Mouse (Mus musculus): ENCODE measurements at regions not wholly inside any gene's neighbourhood (a gene's known extent, or its start where the extent isn't known, plus 50 kb on each side); places are given as distances from the start of the nearest gene placed in this dataset.

- ATAC-seq (ENCODE audit: insufficient number of reproducible peaks, low FRiP score, low TSS enrichment, low read depth), result no peak
- Histone ChIP-seq H3K4me2 (replicated peaks) (no peak overlapping the region), H3K27ac (replicated peaks) (no peak overlapping the region), H3K4me1 (no peaks in the 10 kb centered on the region), H3K9ac (no peak overlapping the region), H3K36me3 (no peaks in the 10 kb centered on the region), H3K9me3 (replicated peaks) (no peaks in the 10 kb centered on the region), H3K4me3 (replicated peaks) (no peak overlapping the region), H3K27me3 (no peaks in the 10 kb centered on the region)
- WGBS, result 13% methylated on average over 6 of the region's 6 CpGs
Measured at GRCm38 (mm10) chr16:51315608-51316007, 715.4 kb upstream of the Cblb start.

DNA sequence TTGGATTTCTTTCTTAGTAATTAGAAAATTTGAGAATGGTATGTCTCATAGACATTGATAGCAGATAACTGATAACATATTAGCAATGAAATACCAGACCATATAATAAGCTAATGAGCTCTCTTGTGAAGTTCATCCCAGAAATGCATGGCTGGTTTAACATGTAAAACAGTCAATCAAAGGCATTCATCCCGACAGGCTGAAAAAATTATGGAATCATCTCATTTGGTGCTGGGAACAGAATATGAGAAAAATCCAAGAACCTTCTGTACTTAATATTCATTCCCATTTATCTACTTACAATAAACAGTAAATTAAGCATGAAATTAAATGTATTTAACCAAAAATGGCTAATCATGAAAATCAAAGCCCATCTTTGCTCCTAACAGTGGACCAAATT lies 698.8 kb upstream of the Cblb start:
- H3K9ac ChIP-seq, result no peak overlapping the region
- no peaks in the 10 kb centered on the region for H3K4me1 ChIP-seq
- H3K27ac ChIP-seq (replicated peaks), result no peak overlapping the region
- 51% methylated on average over 1 of the region's 1 CpGs for WGBS
- H3K4me3 ChIP-seq (replicated peaks), result no peak overlapping the region
- H3K9me3 ChIP-seq (replicated peaks), result no peaks in the 10 kb centered on the region
- no peaks in the 10 kb centered on the region for H3K36me3 ChIP-seq
- ATAC-seq (ENCODE audit: insufficient number of reproducible peaks, low FRiP score, low TSS enrichment, low read depth), result no peak
- no peaks in the 10 kb centered on the region for H3K27me3 ChIP-seq
- no peak overlapping the region for H3K4me2 ChIP-seq (replicated peaks)

DNA sequence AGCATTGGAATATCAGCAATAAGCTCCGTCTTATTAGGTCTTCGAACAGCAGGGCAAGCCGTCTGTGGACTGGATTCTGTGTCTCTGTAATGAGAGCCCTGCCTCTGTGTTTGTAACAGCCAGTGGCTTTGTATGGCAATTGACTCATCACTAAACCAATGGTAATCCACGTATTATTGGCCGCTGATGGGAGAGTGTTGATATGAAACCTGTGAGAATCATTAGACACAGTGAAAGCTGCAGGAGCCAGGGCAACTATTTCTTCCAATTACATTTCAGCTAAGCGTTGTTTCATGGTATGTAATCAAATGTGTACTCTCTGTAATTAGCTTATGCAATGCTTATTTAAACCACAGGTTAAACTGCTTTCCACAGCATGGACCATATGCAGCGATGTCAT lies 696.1 kb upstream of the Cblb start:
- Histone ChIP-seq H3K9me3 (replicated peaks) (no peaks in the 10 kb centered on the region), H3K9ac (no peak overlapping the region), H3K4me1 (no peaks in the 10 kb centered on the region), H3K4me2 (replicated peaks) (no peak overlapping the region), H3K27ac (replicated peaks) (no peak overlapping the region), H3K4me3 (replicated peaks) (no peak overlapping the region), H3K36me3 (no peaks in the 10 kb centered on the region), H3K27me3 (no peaks in the 10 kb centered on the region)
- no peak for ATAC-seq (ENCODE audit: insufficient number of reproducible peaks, low FRiP score, low TSS enrichment, low read depth)
- 86% methylated on average over 7 of the region's 7 CpGs for WGBS

GRCm38 (mm10) chr16:51347120-51347519 lies 683.9 kb upstream of the Cblb start:
- Histone ChIP-seq H3K9me3 (replicated peaks) (no peaks in the 10 kb centered on the region), H3K27me3 (no peaks in the 10 kb centered on the region), H3K9ac (no peak overlapping the region), H3K4me1 (no peaks in the 10 kb centered on the region), H3K4me2 (replicated peaks) (no peak overlapping the region), H3K4me3 (replicated peaks) (no peak overlapping the region), H3K36me3 (no peaks in the 10 kb centered on the region), H3K27ac (replicated peaks) (no peak overlapping the region)
- ATAC-seq (ENCODE audit: insufficient number of reproducible peaks, low FRiP score, low TSS enrichment, low read depth), result no peak

DNA sequence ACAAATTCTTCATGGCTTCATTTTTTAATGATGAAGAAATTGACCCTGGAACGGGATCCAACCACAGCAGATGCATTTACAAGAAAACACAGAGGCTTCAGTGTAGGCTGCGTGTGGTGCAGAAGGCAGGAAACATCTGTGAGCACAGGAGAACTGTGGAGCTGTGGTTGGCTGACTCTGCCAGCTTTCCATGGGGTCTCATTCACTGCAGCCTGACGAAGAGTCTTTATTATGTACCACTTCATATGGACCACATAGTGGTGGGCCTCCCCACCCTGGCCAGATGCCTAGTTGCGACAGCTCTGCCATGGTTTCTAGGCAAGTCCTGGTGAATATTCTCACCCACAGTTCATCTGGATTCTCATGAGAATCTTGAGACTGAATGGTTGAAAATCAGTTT lies 678.9 kb upstream of the Cblb start:
- Histone ChIP-seq H3K27me3 (no peaks in the 10 kb centered on the region), H3K4me3 (replicated peaks) (no peak overlapping the region), H3K27ac (replicated peaks) (no peak overlapping the region), H3K36me3 (no peaks in the 10 kb centered on the region), H3K4me1 (no peaks in the 10 kb centered on the region), H3K9me3 (replicated peaks) (no peaks in the 10 kb centered on the region), H3K4me2 (replicated peaks) (no peak overlapping the region), H3K9ac (no peak overlapping the region)
- ATAC-seq (ENCODE audit: insufficient number of reproducible peaks, low FRiP score, low TSS enrichment, low read depth), result peak; percentile 85
- 28% methylated on average over 4 of the region's 4 CpGs for WGBS

DNA sequence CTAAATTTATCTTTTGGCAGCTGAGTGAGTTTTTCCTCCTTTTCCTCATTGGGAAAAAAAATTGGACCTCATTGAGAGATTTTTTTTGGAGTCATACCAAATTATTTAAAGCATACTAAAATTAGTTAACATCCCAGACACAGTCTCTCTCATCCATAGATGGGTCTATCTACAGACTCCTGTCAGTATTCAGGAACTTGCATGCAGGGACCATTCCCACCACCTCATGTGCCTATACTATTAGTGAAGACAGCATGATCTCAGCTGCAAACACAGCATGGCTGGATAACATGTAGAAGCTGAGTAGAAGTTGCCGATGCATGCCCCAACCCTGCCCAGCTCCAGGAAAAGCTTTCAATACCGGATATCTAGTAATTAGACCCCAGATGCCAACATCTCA lies 677.2 kb upstream of the Cblb start:
- H3K4me1 ChIP-seq, result no peaks in the 10 kb centered on the region
- H3K9me3 ChIP-seq (replicated peaks), result no peaks in the 10 kb centered on the region
- WGBS, result 70% methylated on average over 2 of the region's 2 CpGs
- H3K27ac ChIP-seq (replicated peaks), result no peak overlapping the region
- no peak for ATAC-seq (ENCODE audit: insufficient number of reproducible peaks, low FRiP score, low TSS enrichment, low read depth)
- H3K27me3 ChIP-seq, result no peaks in the 10 kb centered on the region
- no peak overlapping the region for H3K9ac ChIP-seq
- no peaks in the 10 kb centered on the region for H3K36me3 ChIP-seq
- H3K4me3 ChIP-seq (replicated peaks), result no peak overlapping the region
- H3K4me2 ChIP-seq (replicated peaks), result no peak overlapping the region

DNA sequence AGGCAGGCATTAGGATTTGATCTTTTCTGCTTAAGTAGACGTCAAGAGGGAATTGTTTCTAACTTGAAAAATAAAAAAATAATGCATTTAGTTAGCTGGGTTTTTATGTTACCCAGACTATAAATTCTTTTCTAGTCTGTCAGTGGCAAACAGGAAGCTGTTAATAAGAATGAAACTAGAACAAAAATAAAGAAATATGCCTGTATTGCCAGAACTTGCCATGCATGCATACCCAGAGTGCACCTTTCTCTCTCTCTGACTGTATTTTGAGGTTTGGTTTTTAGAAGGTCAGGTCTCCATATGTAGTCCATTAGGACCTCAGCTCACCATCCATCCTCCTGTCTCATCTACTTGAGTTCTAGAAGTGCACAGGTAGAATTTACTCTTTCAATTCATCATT lies 661.0 kb upstream of the Cblb start:
- Histone ChIP-seq H3K27me3 (no peaks in the 10 kb centered on the region), H3K9ac (no peak overlapping the region), H3K9me3 (replicated peaks) (no peaks in the 10 kb centered on the region), H3K27ac (replicated peaks) (no peak overlapping the region), H3K4me1 (no peaks in the 10 kb centered on the region), H3K4me3 (replicated peaks) (no peak overlapping the region), H3K36me3 (no peaks in the 10 kb centered on the region), H3K4me2 (replicated peaks) (no peak overlapping the region)
- 51% methylated on average over 1 of the region's 1 CpGs for WGBS
- ATAC-seq (ENCODE audit: insufficient number of reproducible peaks, low FRiP score, low TSS enrichment, low read depth), result no peak

DNA sequence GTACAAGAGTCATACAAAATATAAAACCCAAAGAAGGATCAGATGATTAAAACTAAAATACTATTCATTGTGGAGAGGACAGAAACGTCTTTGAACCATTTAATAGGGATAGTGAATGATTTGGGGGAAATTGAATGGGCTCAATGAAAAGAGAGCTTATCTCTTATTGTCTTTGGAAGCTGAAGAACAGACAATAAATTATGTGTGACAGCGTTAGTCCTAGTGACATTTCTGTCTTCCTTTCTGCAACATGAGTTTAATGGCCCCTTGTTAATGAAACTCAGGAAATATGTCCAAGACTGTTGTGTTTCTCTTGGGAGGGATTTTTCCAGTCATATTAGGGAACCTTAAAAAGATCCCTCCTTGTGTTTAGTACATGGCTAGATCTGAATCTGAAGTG lies 644.6 kb upstream of the Cblb start:
- Histone ChIP-seq H3K9me3 (replicated peaks) (no peaks in the 10 kb centered on the region), H3K27me3 (no peaks in the 10 kb centered on the region), H3K4me1 (no peaks in the 10 kb centered on the region), H3K4me2 (replicated peaks) (no peak overlapping the region), H3K4me3 (replicated peaks) (no peak overlapping the region), H3K9ac (no peak overlapping the region), H3K27ac (replicated peaks) (no peak overlapping the region), H3K36me3 (no peaks in the 10 kb centered on the region)
- WGBS, result 48% methylated on average over 2 of the region's 2 CpGs
- no peak for ATAC-seq (ENCODE audit: insufficient number of reproducible peaks, low FRiP score, low TSS enrichment, low read depth)

- Histone ChIP-seq H3K4me2 (replicated peaks) (no peak overlapping the region), H3K27ac (replicated peaks) (no peak overlapping the region), H3K9me3 (replicated peaks) (no peaks in the 10 kb centered on the region), H3K4me3 (replicated peaks) (no peak overlapping the region), H3K27me3 (no peaks in the 10 kb centered on the region), H3K4me1 (no peaks in the 10 kb centered on the region), H3K36me3 (no peaks in the 10 kb centered on the region), H3K9ac (no peak overlapping the region)
- 85% methylated on average over 1 of the region's 1 CpGs for WGBS
- no peak for ATAC-seq (ENCODE audit: insufficient number of reproducible peaks, low FRiP score, low TSS enrichment, low read depth)
Measured at GRCm38 (mm10) chr16:51387498-51387897, 643.5 kb upstream of the Cblb start.

DNA sequence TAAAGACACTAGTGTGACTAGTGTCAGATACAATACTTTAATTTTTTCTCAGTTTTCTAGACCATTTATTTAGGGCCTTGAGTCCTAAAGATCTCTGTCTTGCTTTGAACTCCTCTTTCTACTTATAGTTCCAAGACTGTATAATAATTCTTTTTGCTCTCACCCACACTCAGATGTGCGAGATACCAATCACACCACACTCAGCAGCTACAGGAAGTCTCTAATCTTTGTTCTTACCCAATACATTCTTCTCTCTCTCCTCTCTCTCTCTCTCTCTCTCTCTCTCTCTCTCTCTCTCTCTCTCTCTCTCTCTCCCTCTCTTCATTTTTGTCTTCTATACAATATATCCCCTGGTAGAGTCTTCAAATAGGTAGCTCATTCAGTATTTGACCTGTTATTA lies 637.2 kb upstream of the Cblb start:
- no peaks in the 10 kb centered on the region for H3K9me3 ChIP-seq (replicated peaks)
- no peaks in the 10 kb centered on the region for H3K4me1 ChIP-seq
- H3K27me3 ChIP-seq, result no peaks in the 10 kb centered on the region
- no peak for ATAC-seq (ENCODE audit: insufficient number of reproducible peaks, low FRiP score, low TSS enrichment, low read depth)
- no peak overlapping the region for H3K4me2 ChIP-seq (replicated peaks)
- H3K4me3 ChIP-seq (replicated peaks), result no peak overlapping the region
- no peak overlapping the region for H3K9ac ChIP-seq
- H3K36me3 ChIP-seq, result no peaks in the 10 kb centered on the region
- WGBS, result 74% methylated on average over 1 of the region's 1 CpGs
- no peak overlapping the region for H3K27ac ChIP-seq (replicated peaks)

All from embryonic facial prominence, embryonic 15.5 days (tissue).